Mouse (Mus musculus) kidney, embryonic 14.5 days (tissue): ENCODE data around the gene Lrrc49. TPM values are rescaled to one million over a fixed set of nuclear protein-coding genes. Genes with fewer than 3 reads are reported as not detected.

Source experiments
- ATAC-seq: fragments of 200-750 bp; cut with Nextera tagmentation; 2 replicates; pipeline ENCODE4 v1.8.0; 2017; ENCODE audit warnings: moderate number of reproducible peaks, mild to moderate bottlenecking, moderate TSS enrichment, moderate library complexity; ENCODE audit not compliant: low FRiP score, low TSS enrichment
- H3K27ac ChIP-seq: fragments of 300-500 bp; sonication (generic); 2 replicates; pipeline ENCODE4 v1.5.1; 2014; ENCODE audit warnings: low read depth, mild to moderate bottlenecking, low read length, moderate library complexity, mixed read lengths
- H3K27me3 ChIP-seq: fragments of 300-500 bp; sonication (generic); 2 replicates; pipeline ENCODE4 v1.6.1; 2014; ENCODE audit warnings: mild to moderate bottlenecking, low read length; ENCODE audit not compliant: control insufficient read depth, insufficient read depth
- H3K36me3 ChIP-seq: fragments of 300-500 bp; sonication (generic); 2 replicates; pipeline ENCODE4 v1.6.1; 2014; ENCODE audit warnings: low read length, mixed read lengths; ENCODE audit not compliant: control insufficient read depth, insufficient read depth
- H3K4me1 ChIP-seq: fragments of 300-500 bp; sonication (generic); 2 replicates; pipeline ENCODE4 v1.6.1; 2014; ENCODE audit warnings: low read length, mixed read lengths; ENCODE audit not compliant: control insufficient read depth, insufficient read depth
- H3K4me2 ChIP-seq: fragments of 300-500 bp; sonication (generic); replicated peaks from 2 replicates; pipeline ENCODE4 v1.6.1; 2014; ENCODE audit warnings: low read depth, mild to moderate bottlenecking, low read length
- H3K4me3 ChIP-seq: fragments of 300-500 bp; sonication (generic); 2 replicates; pipeline ENCODE4 v1.5.1; 2014; ENCODE audit warnings: mild to moderate bottlenecking, low read length
- H3K9ac ChIP-seq: fragments of 300-500 bp; sonication (generic); 2 replicates; pipeline ENCODE4 v1.6.1; 2014; ENCODE audit warnings: low read depth, mild to moderate bottlenecking, low read length, moderate library complexity
- H3K9me3 ChIP-seq: fragments of 300-500 bp; sonication (generic); 2 replicates; pipeline ENCODE4 v1.6.1; 2016; ENCODE audit warnings: low read length; ENCODE audit not compliant: control insufficient read depth
- WGBS: fragments of 180-500 bp; shearing (Covaris S2); extraction: QIAGEN DNeasy Blood & Tissue Kit; methylation state at CpG from one replicate; pipeline ENCODE4 v1.1.7; 2014; 5-methylcytosine and 5-hydroxymethylcytosine counted together
- polyA plus RNA-seq: library from polyadenylated mRNA; unstranded; fragments of >200 nt; fragmentation: Nextera tagmentation; extraction: Ambion mirVana; gene quantifications from 2 replicates; pipeline ENCODE4 v1.2.1, GENCODE M21; 2014

The Lrrc49 gene
- polyA plus RNA-seq, 1 experiment from 2014 or later = 20.9 TPM

DNA sequence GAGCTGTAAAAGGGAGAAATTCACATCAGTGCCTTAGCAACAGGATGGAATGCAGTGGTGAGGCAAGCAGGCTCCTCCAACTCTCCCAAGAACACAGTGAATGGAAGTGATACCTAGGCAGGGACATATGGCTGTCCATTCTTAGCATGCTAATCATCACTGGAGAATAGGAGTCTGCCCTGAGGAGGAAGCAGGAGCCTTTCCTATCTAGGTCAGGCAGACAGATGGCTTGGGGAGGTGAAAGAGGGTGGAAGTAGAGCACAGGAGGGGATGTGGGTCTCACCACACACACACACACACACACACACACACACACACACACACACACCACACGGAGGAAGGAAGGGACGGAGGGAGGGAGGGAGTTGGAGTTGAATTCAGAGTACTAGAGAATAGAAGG, 62.1 kb downstream of the Lrrc49 start:
- no peaks in the 10 kb centered on the region for H3K4me1 ChIP-seq
- WGBS = 63% methylated on average over 2 of the region's 2 CpGs
- H3K4me3 ChIP-seq = no peak overlapping the region
- H3K36me3 ChIP-seq = no peaks in the 10 kb centered on the region
- H3K9me3 ChIP-seq = no peaks in the 10 kb centered on the region
- H3K27me3 ChIP-seq = no peaks in the 10 kb centered on the region
- H3K4me2 ChIP-seq = no peak overlapping the region
- no peak overlapping the region for H3K9ac ChIP-seq
- no peak overlapping the region for H3K27ac ChIP-seq
- no peak for ATAC-seq

- H3K9me3 ChIP-seq = no peaks in the 10 kb centered on the region
- no peaks in the 10 kb centered on the region for H3K27me3 ChIP-seq
- H3K4me3 ChIP-seq = no peak overlapping the region
- ATAC-seq = no peak
- WGBS = 73% methylated on average over 9 of the region's 9 CpGs
- no peak overlapping the region for H3K9ac ChIP-seq
- H3K36me3 ChIP-seq = no peaks in the 10 kb centered on the region; the same call in 1 of the 2 replicates
- no peak overlapping the region for H3K4me2 ChIP-seq
- no peak overlapping the region; the same call in 1 of the 2 replicates for H3K27ac ChIP-seq
- H3K4me1 ChIP-seq = no peaks in the 10 kb centered on the region
These were observed 71.0 kb downstream of the Lrrc49 start for GRCm38 (mm10) chr9:60616946-60617345.

- Histone ChIP-seq H3K27me3 (no peaks in the 10 kb centered on the region), H3K9me3 (no peaks in the 10 kb centered on the region), H3K36me3 (no peaks in the 10 kb centered on the region; the same call in 1 of the 2 replicates), H3K27ac (no peak overlapping the region), H3K4me1 (no peaks in the 10 kb centered on the region), H3K4me3 (no peak overlapping the region), H3K9ac (no peak overlapping the region), H3K4me2 (no peak overlapping the region)
- WGBS = 84% methylated on average over 7 of the region's 7 CpGs
- ATAC-seq = no peak
These were observed 71.6 kb downstream of the Lrrc49 start for GRCm38 (mm10) chr9:60616359-60616758.

- no peak overlapping the region for H3K9ac ChIP-seq
- H3K4me2 ChIP-seq = no peak overlapping the region
- no peaks in the 10 kb centered on the region for H3K9me3 ChIP-seq
- no peak for ATAC-seq
- H3K27ac ChIP-seq = no peak overlapping the region
- H3K27me3 ChIP-seq = no peaks in the 10 kb centered on the region
- H3K36me3 ChIP-seq = no peaks in the 10 kb centered on the region; the same call in 1 of the 2 replicates
- WGBS = 90% methylated on average over 2 of the region's 2 CpGs
- no peaks in the 10 kb centered on the region for H3K4me1 ChIP-seq
- no peak overlapping the region for H3K4me3 ChIP-seq
These were observed 75.7 kb downstream of the Lrrc49 start for GRCm38 (mm10) chr9:60612260-60612659.

DNA sequence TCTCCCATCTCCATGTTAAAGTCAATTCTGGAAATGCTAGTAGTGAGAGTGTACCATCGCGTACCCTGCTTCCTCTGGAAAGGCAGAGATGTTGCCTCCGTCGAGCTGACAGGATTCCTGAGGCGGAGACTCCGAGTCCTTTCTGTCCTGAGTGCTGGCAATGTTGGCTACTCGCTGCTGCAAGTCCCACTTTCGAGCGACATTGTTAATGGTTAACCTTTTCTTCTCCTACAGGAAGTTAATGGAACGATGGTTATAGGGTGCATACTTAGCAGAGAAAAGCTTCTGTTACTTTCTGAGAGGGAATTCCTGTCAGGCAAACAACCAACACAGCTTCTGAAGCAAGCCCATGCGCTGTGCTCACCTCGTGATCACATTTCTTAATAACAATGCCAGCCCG, 77.8 kb downstream of the Lrrc49 start:
- no peaks in the 10 kb centered on the region; the same call in 1 of the 2 replicates for H3K36me3 ChIP-seq
- no peak overlapping the region for H3K27ac ChIP-seq
- no peak overlapping the region for H3K9ac ChIP-seq
- ATAC-seq = no peak
- no peaks in the 10 kb centered on the region for H3K27me3 ChIP-seq
- H3K9me3 ChIP-seq = no peaks in the 10 kb centered on the region
- H3K4me2 ChIP-seq = no peak overlapping the region
- H3K4me1 ChIP-seq = no peaks in the 10 kb centered on the region
- 54% methylated on average over 13 of the region's 13 CpGs for WGBS
- no peak overlapping the region for H3K4me3 ChIP-seq

DNA sequence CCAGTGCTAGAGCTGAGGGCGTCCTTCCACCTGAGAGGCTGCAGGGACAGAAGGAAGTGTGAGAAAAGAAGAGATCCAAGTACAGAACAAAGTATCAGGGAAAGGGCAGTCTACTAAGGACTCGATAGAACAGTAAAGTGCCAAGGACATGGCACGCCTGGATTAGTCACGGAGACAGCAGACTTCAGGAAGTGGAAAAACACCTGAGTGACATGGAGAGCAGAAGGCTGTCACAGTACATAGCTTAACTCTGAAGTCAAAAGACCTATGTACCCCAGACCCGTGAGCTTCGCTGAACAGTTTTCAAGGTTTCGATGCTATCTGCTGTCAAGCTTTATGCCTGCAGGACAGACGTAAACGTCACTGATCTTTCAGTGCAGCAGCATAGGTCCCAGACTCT, 79.1 kb downstream of the Lrrc49 start:
- Histone ChIP-seq H3K27ac (no peak overlapping the region), H3K4me1 (no peaks in the 10 kb centered on the region), H3K9ac (no peak overlapping the region), H3K9me3 (no peaks in the 10 kb centered on the region), H3K27me3 (no peaks in the 10 kb centered on the region), H3K4me3 (no peak overlapping the region), H3K4me2 (no peak overlapping the region), H3K36me3 (no peaks in the 10 kb centered on the region)
- ATAC-seq = no peak
- 92% methylated on average over 9 of the region's 9 CpGs for WGBS

DNA sequence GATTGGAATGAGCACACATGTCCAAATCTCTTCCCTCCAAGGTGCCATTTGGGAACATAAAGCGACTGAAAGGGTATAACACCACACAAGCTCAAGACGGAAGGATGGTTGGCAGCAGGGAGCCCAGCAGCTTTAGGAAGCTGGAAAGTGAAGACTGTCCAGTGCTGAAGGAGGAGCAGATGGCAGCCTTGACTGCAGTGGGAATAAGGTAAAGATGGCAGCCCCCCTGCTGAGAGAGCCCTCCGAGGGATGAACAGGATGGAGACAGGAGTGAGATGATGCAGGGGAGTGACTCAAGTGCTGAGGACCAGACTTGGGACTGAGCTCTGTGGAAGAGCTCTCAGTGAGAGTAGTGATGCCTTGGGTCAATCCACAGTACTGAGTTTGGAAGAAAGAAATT, 79.9 kb downstream of the Lrrc49 start:
- no peak for ATAC-seq
- H3K4me3 ChIP-seq = no peak overlapping the region
- no peak overlapping the region for H3K27ac ChIP-seq
- no peak overlapping the region for H3K9ac ChIP-seq
- no peaks in the 10 kb centered on the region for H3K36me3 ChIP-seq
- H3K4me2 ChIP-seq = no peak overlapping the region
- no peaks in the 10 kb centered on the region for H3K4me1 ChIP-seq
- 83% methylated on average over 3 of the region's 3 CpGs for WGBS
- H3K9me3 ChIP-seq = no peaks in the 10 kb centered on the region
- no peaks in the 10 kb centered on the region for H3K27me3 ChIP-seq

DNA sequence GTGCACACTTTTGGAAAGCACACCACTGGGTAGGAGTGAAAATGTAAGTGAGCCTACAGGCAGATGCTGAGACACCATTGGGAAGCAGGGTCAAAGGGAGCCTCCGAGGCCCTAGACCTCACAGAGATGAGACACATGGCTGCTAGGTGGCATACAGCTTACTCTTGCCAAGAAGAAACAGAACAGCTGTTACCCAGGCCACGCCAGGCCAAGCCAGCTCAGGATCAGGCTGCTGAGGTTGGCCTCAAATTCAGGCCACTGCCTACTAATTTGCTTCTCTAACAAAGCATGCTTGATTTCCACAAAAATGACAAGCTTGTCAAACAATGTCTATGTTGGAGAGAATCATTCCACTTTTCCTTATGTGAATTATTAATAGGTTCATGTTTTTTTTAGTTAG, 83.0 kb downstream of the Lrrc49 start:
- Histone ChIP-seq H3K9ac (no peak overlapping the region), H3K4me1 (no peaks in the 10 kb centered on the region), H3K4me3 (no peak overlapping the region), H3K27me3 (no peaks in the 10 kb centered on the region), H3K27ac (no peak overlapping the region), H3K4me2 (no peak overlapping the region), H3K9me3 (no peaks in the 10 kb centered on the region), H3K36me3 (0 out of 2 replicates have a peak, but pooled peaks cover 2% of the 10 kb centered on the region)
- 39% methylated on average over 2 of the region's 2 CpGs for WGBS
- no peak for ATAC-seq

GRCm38 (mm10) chr9:60601936-60602335, 86.0 kb downstream of the Lrrc49 start:
- H3K27ac ChIP-seq = no peak overlapping the region
- H3K9me3 ChIP-seq = no peaks in the 10 kb centered on the region
- no peak overlapping the region for H3K4me2 ChIP-seq
- 0 out of 2 replicates have a peak, but pooled peaks cover 2% of the 10 kb centered on the region for H3K36me3 ChIP-seq
- no peak for ATAC-seq
- H3K9ac ChIP-seq = no peak overlapping the region
- 92% methylated on average over 10 of the region's 10 CpGs for WGBS
- no peaks in the 10 kb centered on the region for H3K27me3 ChIP-seq
- no peak overlapping the region for H3K4me3 ChIP-seq
- no peaks in the 10 kb centered on the region for H3K4me1 ChIP-seq
